Mouse (Mus musculus) stomach, embryonic 16.5 days (tissue): Measurements from ENCODE around the gene Aff3. TPM values are rescaled to one million over a fixed set of nuclear protein-coding genes. Genes with fewer than 3 reads are reported as not detected.

Source experiments
- ATAC-seq: fragments of 200-750 bp; cut with Nextera tagmentation; 2 replicates; pipeline ENCODE4 v1.8.0; 2017; ENCODE audit warnings: moderate number of reproducible peaks, moderate TSS enrichment; ENCODE audit not compliant: insufficient read depth, low FRiP score
- H3K27ac ChIP-seq: fragments of 300-500 bp; sonication (generic); 2 replicates; pipeline ENCODE4 v1.5.1; 2014; ENCODE audit warnings: low read length
- H3K27me3 ChIP-seq: fragments of 300-500 bp; sonication (generic); 2 replicates; pipeline ENCODE4 v1.6.1; 2014; ENCODE audit warnings: low read length, control low read depth, mixed read lengths; ENCODE audit not compliant: control insufficient read depth, insufficient read depth
- H3K36me3 ChIP-seq: fragments of 300-500 bp; sonication (generic); 2 replicates; pipeline ENCODE4 v1.6.1; 2014; ENCODE audit warnings: low read length; ENCODE audit not compliant: control insufficient read depth, insufficient read depth
- H3K4me1 ChIP-seq: fragments of 300-500 bp; sonication (generic); 2 replicates; pipeline ENCODE4 v1.6.1; 2014; ENCODE audit warnings: low read length, control low read depth, mixed read lengths; ENCODE audit not compliant: control insufficient read depth, insufficient read depth
- H3K4me2 ChIP-seq: fragments of 300-500 bp; sonication (generic); 2 replicates; pipeline ENCODE4 v1.6.1; 2014; ENCODE audit warnings: low read depth, low read length, mixed read lengths
- H3K4me3 ChIP-seq: fragments of 300-500 bp; sonication (generic); replicated peaks from 2 replicates; pipeline ENCODE4 v1.5.1; 2014; ENCODE audit warnings: mild to moderate bottlenecking, low read length
- H3K9ac ChIP-seq: fragments of 300-500 bp; sonication (generic); 2 replicates; pipeline ENCODE4 v1.6.1; 2014; ENCODE audit warnings: low read length
- H3K9me3 ChIP-seq: fragments of 300-500 bp; sonication (generic); replicated peaks from 2 replicates; pipeline ENCODE4 v1.6.1; 2016; ENCODE audit warnings: low read length, control low read depth; ENCODE audit not compliant: control insufficient read depth
- WGBS: fragments of 180-500 bp; shearing (Covaris S2); extraction: QIAGEN DNeasy Blood & Tissue Kit; methylation state at CpG from one replicate; pipeline ENCODE4 v1.1.7; 2014; 5-methylcytosine and 5-hydroxymethylcytosine counted together
- polyA plus RNA-seq: library from polyadenylated mRNA; unstranded; fragments of >200 nt; fragmentation: Nextera tagmentation; extraction: Ambion mirVana; gene quantifications from 2 replicates; pipeline ENCODE4 v1.2.1, GENCODE M21; 2015

Gene Aff3
- polyA plus RNA-seq, 1 experiment from 2014 or later = 3.0 TPM

GRCm38 (mm10) chr1:38503431-38504089, 161.2 kb downstream of the Aff3 start:
- H3K27me3 ChIP-seq = no peaks in the 10 kb centered on the region
- 88% methylated on average over 13 of the region's 13 CpGs for WGBS
- H3K9me3 ChIP-seq = no peaks in the 10 kb centered on the region
- no peak for ATAC-seq
- H3K36me3 ChIP-seq = no peaks in the 10 kb centered on the region
- no peak overlapping the region for H3K4me2 ChIP-seq
- H3K27ac ChIP-seq = no peak overlapping the region
- H3K9ac ChIP-seq = no peak overlapping the region
- H3K4me3 ChIP-seq = no peak overlapping the region
- no peaks in the 10 kb centered on the region for H3K4me1 ChIP-seq

- no peaks in the 10 kb centered on the region for H3K4me1 ChIP-seq
- no peaks in the 10 kb centered on the region for H3K9me3 ChIP-seq
- no peaks in the 10 kb centered on the region for H3K36me3 ChIP-seq
- H3K4me2 ChIP-seq = no peak overlapping the region
- ATAC-seq = no peak
- 66% methylated on average over 7 of the region's 7 CpGs for WGBS
- no peak overlapping the region for H3K27ac ChIP-seq
- H3K4me3 ChIP-seq = no peak overlapping the region
- no peaks in the 10 kb centered on the region for H3K27me3 ChIP-seq
- no peak overlapping the region for H3K9ac ChIP-seq
Measured at GRCm38 (mm10) chr1:38502797-38503196, 162.0 kb downstream of the Aff3 start.

GRCm38 (mm10) chr1:38501231-38501630, 163.5 kb downstream of the Aff3 start:
- H3K9ac ChIP-seq = no peak overlapping the region
- no peaks in the 10 kb centered on the region for H3K27me3 ChIP-seq
- 82% methylated on average over 7 of the region's 7 CpGs for WGBS
- H3K4me2 ChIP-seq = no peak overlapping the region
- H3K4me3 ChIP-seq = no peak overlapping the region
- no peaks in the 10 kb centered on the region for H3K9me3 ChIP-seq
- no peak overlapping the region for H3K27ac ChIP-seq
- no peaks in the 10 kb centered on the region for H3K36me3 ChIP-seq
- no peak for ATAC-seq
- H3K4me1 ChIP-seq = no peaks in the 10 kb centered on the region

- no peaks in the 10 kb centered on the region for H3K4me1 ChIP-seq
- H3K4me3 ChIP-seq = no peak overlapping the region
- ATAC-seq = no peak
- WGBS = 52% methylated on average over 6 of the region's 6 CpGs
- H3K4me2 ChIP-seq = no peak overlapping the region
- H3K27ac ChIP-seq = no peak overlapping the region
- no peaks in the 10 kb centered on the region for H3K27me3 ChIP-seq
- H3K36me3 ChIP-seq = no peaks in the 10 kb centered on the region
- H3K9me3 ChIP-seq = no peaks in the 10 kb centered on the region
- no peak overlapping the region for H3K9ac ChIP-seq
Measured at GRCm38 (mm10) chr1:38499500-38499899, 165.3 kb downstream of the Aff3 start.

GRCm38 (mm10) chr1:38497576-38497975, 167.2 kb downstream of the Aff3 start:
- no peak overlapping the region for H3K27ac ChIP-seq
- H3K4me2 ChIP-seq = no peak overlapping the region
- H3K4me1 ChIP-seq = no peaks in the 10 kb centered on the region
- no peaks in the 10 kb centered on the region for H3K9me3 ChIP-seq
- H3K9ac ChIP-seq = no peak overlapping the region
- H3K36me3 ChIP-seq = no peaks in the 10 kb centered on the region
- ATAC-seq = no peak
- WGBS = 43% methylated on average over 6 of the region's 6 CpGs
- no peak overlapping the region for H3K4me3 ChIP-seq
- H3K27me3 ChIP-seq = no peaks in the 10 kb centered on the region

- no peak overlapping the region for H3K4me2 ChIP-seq
- no peak overlapping the region for H3K9ac ChIP-seq
- no peak overlapping the region for H3K4me3 ChIP-seq
- no peak for ATAC-seq
- no peaks in the 10 kb centered on the region for H3K9me3 ChIP-seq
- no peaks in the 10 kb centered on the region for H3K27me3 ChIP-seq
- WGBS = 88% methylated on average over 10 of the region's 10 CpGs
- H3K36me3 ChIP-seq = no peaks in the 10 kb centered on the region
- H3K27ac ChIP-seq = no peak overlapping the region
- H3K4me1 ChIP-seq = no peaks in the 10 kb centered on the region
Measured at GRCm38 (mm10) chr1:38496886-38497528, 167.7 kb downstream of the Aff3 start.

GRCm38 (mm10) chr1:38495284-38495683, 169.5 kb downstream of the Aff3 start:
- Histone ChIP-seq H3K4me2 (no peak overlapping the region), H3K9me3 (no peaks in the 10 kb centered on the region), H3K4me3 (no peak overlapping the region), H3K4me1 (no peaks in the 10 kb centered on the region), H3K36me3 (no peaks in the 10 kb centered on the region), H3K27me3 (no peaks in the 10 kb centered on the region), H3K9ac (no peak overlapping the region), H3K27ac (no peak overlapping the region)
- no peak for ATAC-seq
- WGBS = 88% methylated on average over 2 of the region's 2 CpGs

GRCm38 (mm10) chr1:38489733-38490132, 175.0 kb downstream of the Aff3 start:
- H3K4me2 ChIP-seq = no peak overlapping the region
- H3K4me1 ChIP-seq = no peaks in the 10 kb centered on the region
- H3K4me3 ChIP-seq = no peak overlapping the region
- ATAC-seq = no peak
- H3K27me3 ChIP-seq = no peaks in the 10 kb centered on the region
- no peak overlapping the region for H3K9ac ChIP-seq
- WGBS = 84% methylated on average over 6 of the region's 6 CpGs
- no peaks in the 10 kb centered on the region for H3K36me3 ChIP-seq
- H3K9me3 ChIP-seq = no peaks in the 10 kb centered on the region
- no peak overlapping the region for H3K27ac ChIP-seq

- WGBS = 52% methylated on average over 8 of the region's 8 CpGs
- H3K27ac ChIP-seq = no peak overlapping the region
- no peak overlapping the region for H3K4me2 ChIP-seq
- H3K4me3 ChIP-seq = no peak overlapping the region
- H3K4me1 ChIP-seq = no peaks in the 10 kb centered on the region
- ATAC-seq = no peak
- no peaks in the 10 kb centered on the region for H3K9me3 ChIP-seq
- no peaks in the 10 kb centered on the region for H3K27me3 ChIP-seq
- H3K36me3 ChIP-seq = no peaks in the 10 kb centered on the region
- no peak overlapping the region for H3K9ac ChIP-seq
Measured at GRCm38 (mm10) chr1:38488667-38489210, 176.0 kb downstream of the Aff3 start.
